Mouse (Mus musculus) embryonic facial prominence, embryonic 15.5 days (tissue): ENCODE measurements around the gene Slc22a29. TPM values are rescaled to one million over a fixed set of nuclear protein-coding genes. Genes with fewer than 3 reads are reported as not detected.
A peak's percentile ranks its signal among the peaks of the same experiment; 100 is the strongest.
"Not testable (repeated sequence)": the region's sequence is repeated elsewhere in the genome, so short reads cannot be mapped to it uniquely, and the experiment has no call there.

ENCODE experiments used
- ATAC-seq: fragments of 200-750 bp; cut with Nextera tagmentation; 2 replicates; pipeline ENCODE4 v1.8.0; 2017; ENCODE audit warnings: low read depth, moderate TSS enrichment; ENCODE audit not compliant: insufficient number of reproducible peaks, low FRiP score, low TSS enrichment
- H3K27ac ChIP-seq: fragments of 300-500 bp; sonication (generic); replicated peaks from 2 replicates; pipeline ENCODE4 v1.5.1; 2015; ENCODE audit warnings: mild to moderate bottlenecking, inconsistent platforms
- H3K27me3 ChIP-seq: fragments of 300-500 bp; sonication (generic); 2 replicates; pipeline ENCODE4 v1.6.1; 2015; ENCODE audit warnings: inconsistent platforms
- H3K36me3 ChIP-seq: fragments of 300-500 bp; sonication (generic); 2 replicates; pipeline ENCODE4 v1.6.1; 2015; ENCODE audit warnings: mild to moderate bottlenecking, inconsistent platforms
- H3K4me1 ChIP-seq: fragments of 300-500 bp; sonication (generic); 2 replicates; pipeline ENCODE4 v1.6.1; 2015; ENCODE audit warnings: inconsistent platforms
- H3K4me2 ChIP-seq: fragments of 300-500 bp; sonication (generic); replicated peaks from 2 replicates; pipeline ENCODE4 v1.6.1; 2015; ENCODE audit warnings: mild to moderate bottlenecking, inconsistent platforms
- H3K4me3 ChIP-seq: fragments of 300-500 bp; sonication (generic); replicated peaks from 2 replicates; pipeline ENCODE4 v1.5.1; 2015; ENCODE audit warnings: mild to moderate bottlenecking, inconsistent platforms
- H3K9ac ChIP-seq: fragments of 300-500 bp; sonication (generic); 2 replicates; pipeline ENCODE4 v1.6.1; 2015; ENCODE audit warnings: inconsistent platforms
- H3K9me3 ChIP-seq: fragments of 300-500 bp; sonication (generic); replicated peaks from 2 replicates; pipeline ENCODE4 v1.6.1; 2016; ENCODE audit warnings: inconsistent platforms
- WGBS: fragments of 180-500 bp; shearing (Covaris S2); methylation state at CpG from one replicate; pipeline ENCODE4 v1.1.7; 2015; 5-methylcytosine and 5-hydroxymethylcytosine counted together
- polyA plus RNA-seq: library from polyadenylated mRNA; unstranded; fragments of >200 nt; fragmentation: Nextera tagmentation; extraction: Ambion mirVana; gene quantifications from 2 replicates; pipeline ENCODE4 v1.2.1, GENCODE M21; 2015

Slc22a29 gene
- not detected in 2 replicates for polyA plus RNA-seq

DNA sequence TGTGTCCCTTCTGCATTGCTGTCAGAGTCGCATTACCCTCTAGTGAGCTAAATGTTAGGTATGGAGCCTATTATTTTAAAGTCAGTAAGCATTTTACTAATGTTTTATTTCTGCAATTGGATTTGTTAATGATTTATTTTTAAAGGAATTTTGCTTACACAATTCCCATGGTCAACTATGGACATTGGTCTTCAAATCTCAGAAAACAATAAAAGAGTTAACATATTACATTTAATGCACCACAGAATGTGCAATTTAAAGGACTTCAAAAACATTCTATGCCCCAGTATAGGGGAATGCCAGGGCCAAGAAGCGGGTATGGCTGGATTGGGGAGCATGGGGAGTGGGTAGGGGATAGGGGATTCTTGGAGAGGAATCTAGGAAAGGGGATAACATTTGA, at the start of gene Slc22a29:
Gene Slc22a29 (minus strand): TSS at position 101 of the 400 bp plus-strand sequence.
- no peak within 1 kb of the TSS for H3K4me3 ChIP-seq
- no peak within 1 kb of the TSS for H3K4me2 ChIP-seq
- H3K27ac ChIP-seq, result no peak within 1 kb of the TSS
- no peaks in the 10 kb centered on the region for H3K4me1 ChIP-seq
- no peaks in the 10 kb centered on the region for H3K36me3 ChIP-seq
- no peaks in the 10 kb centered on the region for H3K9me3 ChIP-seq
- H3K9ac ChIP-seq, result no peak within 1 kb of the TSS
- no peaks in the 10 kb centered on the region for H3K27me3 ChIP-seq
- WGBS, result 80% methylated on average over 2 of the region's 2 CpGs
- ATAC-seq, result no peak

DNA sequence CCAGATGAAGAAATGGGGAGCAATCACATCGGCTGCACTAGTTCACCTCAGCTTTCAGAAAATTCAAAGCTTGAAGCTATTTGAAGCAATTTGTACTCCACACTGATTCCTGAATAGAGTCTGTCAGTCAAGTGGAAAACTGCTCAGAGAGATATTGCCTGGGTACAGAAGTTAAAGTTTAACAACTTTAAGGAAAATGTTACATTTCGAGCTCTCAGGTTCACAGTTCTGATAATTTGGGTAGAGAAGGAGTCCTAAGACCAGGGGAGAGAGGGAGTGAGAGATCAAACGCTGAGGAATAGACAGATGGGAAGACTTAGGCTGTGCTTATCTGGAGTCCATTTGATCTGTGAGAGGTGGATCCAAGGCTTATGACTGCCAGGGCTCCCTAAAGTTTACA, 46.6 kb upstream of the Slc22a29 start:
- H3K4me1 ChIP-seq, result no peaks in the 10 kb centered on the region
- H3K27me3 ChIP-seq, result no peaks in the 10 kb centered on the region
- H3K36me3 ChIP-seq, result no peaks in the 10 kb centered on the region
- no peak overlapping the region for H3K4me2 ChIP-seq
- no peaks in the 10 kb centered on the region for H3K9me3 ChIP-seq
- whole genome bisulfite sequencing, result 76% methylated on average over 3 of the region's 3 CpGs
- ATAC-seq, result no peak
- no peak overlapping the region for H3K4me3 ChIP-seq
- H3K27ac ChIP-seq, result no peak overlapping the region
- no peak overlapping the region for H3K9ac ChIP-seq

DNA sequence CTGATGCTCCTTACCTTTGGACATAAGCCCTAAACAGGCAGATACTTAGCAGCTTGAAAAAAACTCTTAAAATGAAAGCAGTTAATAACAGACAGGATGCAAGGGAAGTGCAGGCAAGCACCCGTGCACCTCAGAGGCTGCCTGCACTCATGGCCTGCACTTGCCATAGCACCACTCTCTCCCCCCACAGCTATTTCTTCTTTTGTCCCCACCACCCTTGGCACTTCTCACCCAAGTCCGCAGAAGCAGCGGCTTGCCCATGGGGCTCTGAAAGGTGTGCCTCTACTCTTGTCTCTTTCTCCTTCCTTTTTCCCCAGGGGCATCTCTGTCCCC, 34.0 kb upstream of the Slc22a29 start:
- no peak overlapping the region for H3K27ac ChIP-seq
- peak overlapping the region; percentile 73 for H3K4me2 ChIP-seq
- peak overlapping the region; percentile 51 for H3K4me3 ChIP-seq
- H3K9ac ChIP-seq, result peak overlapping the region; percentile 26; the same call in 1 of the 2 replicates
- WGBS, result 21% methylated on average over 3 of the region's 3 CpGs
- no peaks in the 10 kb centered on the region for H3K27me3 ChIP-seq
- no peak for ATAC-seq
- H3K36me3 ChIP-seq, result no peaks in the 10 kb centered on the region
- no peaks in the 10 kb centered on the region for H3K4me1 ChIP-seq
- H3K9me3 ChIP-seq, result no peaks in the 10 kb centered on the region

DNA sequence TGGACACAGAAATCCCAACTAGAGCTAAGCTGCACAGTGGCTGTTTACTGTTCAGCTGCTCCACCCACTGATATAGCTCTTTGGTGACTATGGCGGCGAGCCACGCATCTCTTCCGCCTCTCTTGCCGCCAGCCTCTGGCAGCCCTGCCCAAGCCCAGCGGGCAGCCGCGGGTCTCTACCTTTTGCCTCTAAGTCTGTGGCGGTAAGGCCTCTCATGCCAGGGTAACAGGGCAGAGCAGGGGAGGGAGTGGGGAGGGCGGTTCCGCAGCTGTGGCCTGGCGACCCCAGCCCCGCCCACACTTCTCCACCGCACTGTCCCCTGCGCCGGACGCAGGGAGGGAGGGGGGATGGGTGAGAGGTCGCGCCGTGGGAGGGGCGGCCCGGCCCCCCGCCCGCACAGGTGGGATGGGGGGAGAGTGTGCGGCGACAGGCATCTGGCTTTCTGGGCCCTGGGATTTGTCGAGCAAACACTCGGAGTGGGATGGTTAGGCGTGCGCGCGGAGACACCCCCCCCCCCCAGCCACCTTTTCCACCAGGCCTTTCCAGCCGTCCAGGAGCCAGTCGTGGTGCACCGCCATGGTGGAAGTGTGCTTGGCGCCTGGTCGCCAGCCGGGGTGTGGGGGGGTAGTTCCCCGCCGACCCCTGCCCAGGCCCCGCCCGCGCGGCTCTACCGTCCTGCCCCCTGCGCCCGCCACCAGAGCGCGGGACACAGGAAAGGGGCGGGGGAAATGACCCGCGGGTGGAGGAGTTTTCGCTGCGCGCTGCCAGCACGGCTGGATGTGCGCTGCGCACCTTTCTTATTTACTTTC, 33.4 kb upstream of the Slc22a29 start:
- Histone ChIP-seq H3K9me3 (no peaks in the 10 kb centered on the region), H3K9ac (peak overlapping the region; percentile 26; the same call in 1 of the 2 replicates), H3K36me3 (no peaks in the 10 kb centered on the region), H3K27ac (peak overlapping the region; percentile 25; the same call in 1 of the 2 replicates), H3K4me2 (peak overlapping the region; percentile 73), H3K4me1 (no peaks in the 10 kb centered on the region), H3K27me3 (no peaks in the 10 kb centered on the region), H3K4me3 (peak overlapping the region; percentile 51)
- peak; percentile 88 for ATAC-seq
- WGBS, result 10% methylated on average over 55 of the region's 58 CpGs

DNA sequence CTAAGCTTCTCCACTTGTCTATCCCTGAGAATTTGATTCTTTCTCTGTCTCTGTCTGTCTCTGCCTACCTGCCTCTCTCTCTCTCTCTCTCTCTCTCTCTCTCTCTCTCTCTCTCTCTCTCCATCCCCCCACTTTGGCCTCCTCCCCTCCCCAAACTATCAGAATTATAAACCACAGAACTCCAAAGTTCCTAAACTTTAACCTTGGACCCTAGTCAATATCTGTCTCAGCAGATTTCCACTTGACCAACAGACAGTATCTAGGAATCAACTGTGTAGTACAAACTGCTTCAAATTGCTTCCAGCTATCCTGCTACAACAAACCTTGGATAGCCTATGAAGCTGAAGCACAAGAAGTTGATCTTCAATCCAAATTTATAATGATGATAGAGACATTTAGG, 10.2 kb upstream of the Slc22a29 start:
- Histone ChIP-seq H3K27me3 (no peaks in the 10 kb centered on the region), H3K9ac (no peak overlapping the region), H3K4me2 (no peak overlapping the region), H3K27ac (no peak overlapping the region), H3K4me1 (no peaks in the 10 kb centered on the region), H3K36me3 (no peaks in the 10 kb centered on the region), H3K9me3 (no peaks in the 10 kb centered on the region), H3K4me3 (no peak overlapping the region)
- no peak for ATAC-seq

DNA sequence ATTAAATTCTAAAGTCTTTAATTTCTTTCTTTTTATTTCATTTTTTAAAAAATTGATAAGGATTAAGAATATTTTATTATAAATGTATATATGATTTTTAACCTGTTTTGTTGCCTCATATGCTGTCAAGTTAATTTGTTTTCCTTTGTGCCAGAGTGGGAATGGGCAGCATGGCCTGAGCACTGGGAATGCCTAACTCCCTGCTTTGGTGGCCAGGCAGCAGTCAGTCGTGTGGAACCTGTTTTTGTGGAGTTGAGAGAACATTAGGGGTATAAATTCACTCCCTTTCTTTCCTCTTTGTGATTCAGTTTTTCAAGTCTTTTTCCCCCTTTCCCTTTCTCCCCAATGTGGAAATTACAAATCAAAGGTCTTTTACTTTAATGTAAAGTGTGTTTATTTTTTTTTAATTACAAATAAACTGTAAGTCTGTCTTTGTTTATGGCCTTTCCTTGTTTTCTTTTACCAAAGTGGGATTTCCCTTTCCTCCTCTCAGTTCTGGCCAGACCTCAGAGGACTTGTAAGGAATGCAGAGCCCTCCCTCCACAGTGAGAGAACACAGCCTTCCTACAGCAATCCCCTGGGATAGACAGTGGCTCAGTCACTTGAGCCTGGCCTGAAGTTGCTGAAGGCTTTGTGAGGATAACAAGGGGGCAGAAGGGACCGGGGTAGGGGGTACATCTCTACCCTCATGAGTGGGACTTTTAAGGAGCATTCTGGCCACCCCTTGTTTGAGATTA, 69.7 kb downstream of the Slc22a29 start:
- H3K4me3 ChIP-seq, result no peak overlapping the region
- H3K4me2 ChIP-seq, result no peak overlapping the region
- H3K9me3 ChIP-seq, result no peaks in the 10 kb centered on the region
- no peak for ATAC-seq
- no peaks in the 10 kb centered on the region for H3K27me3 ChIP-seq
- no peaks in the 10 kb centered on the region for H3K4me1 ChIP-seq
- no peak overlapping the region for H3K27ac ChIP-seq
- 43% methylated on average over 2 of the region's 2 CpGs for WGBS
- H3K9ac ChIP-seq, result no peak overlapping the region
- H3K36me3 ChIP-seq, result no peaks in the 10 kb centered on the region

DNA sequence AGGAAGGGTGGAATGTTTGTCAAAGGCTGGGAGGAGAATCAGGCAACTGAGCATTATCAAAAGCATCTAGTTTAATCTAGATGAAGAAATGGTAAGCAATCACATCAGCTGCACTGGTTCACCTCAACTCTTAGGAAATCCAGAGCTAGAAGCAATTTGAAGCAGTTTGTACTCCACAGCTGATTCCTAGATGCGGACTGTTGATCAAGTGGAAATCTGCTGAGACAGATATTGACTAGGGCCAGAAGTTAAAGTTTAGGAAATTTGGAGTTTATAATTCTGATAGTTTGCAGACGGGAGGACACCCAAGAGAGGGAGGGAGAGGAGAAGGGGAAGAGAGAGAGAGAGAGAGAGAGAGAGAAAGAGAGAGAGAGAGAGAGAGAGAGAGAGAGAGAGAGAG, 76.0 kb downstream of the Slc22a29 start:
- not testable (repeated sequence) for ATAC-seq, H3K27ac ChIP-seq, H3K4me3 ChIP-seq, H3K27me3 ChIP-seq, H3K4me1 ChIP-seq, H3K36me3 ChIP-seq, H3K9me3 ChIP-seq, H3K9ac ChIP-seq, H3K4me2 ChIP-seq
- 77% methylated on average over 2 of the region's 2 CpGs for WGBS

DNA sequence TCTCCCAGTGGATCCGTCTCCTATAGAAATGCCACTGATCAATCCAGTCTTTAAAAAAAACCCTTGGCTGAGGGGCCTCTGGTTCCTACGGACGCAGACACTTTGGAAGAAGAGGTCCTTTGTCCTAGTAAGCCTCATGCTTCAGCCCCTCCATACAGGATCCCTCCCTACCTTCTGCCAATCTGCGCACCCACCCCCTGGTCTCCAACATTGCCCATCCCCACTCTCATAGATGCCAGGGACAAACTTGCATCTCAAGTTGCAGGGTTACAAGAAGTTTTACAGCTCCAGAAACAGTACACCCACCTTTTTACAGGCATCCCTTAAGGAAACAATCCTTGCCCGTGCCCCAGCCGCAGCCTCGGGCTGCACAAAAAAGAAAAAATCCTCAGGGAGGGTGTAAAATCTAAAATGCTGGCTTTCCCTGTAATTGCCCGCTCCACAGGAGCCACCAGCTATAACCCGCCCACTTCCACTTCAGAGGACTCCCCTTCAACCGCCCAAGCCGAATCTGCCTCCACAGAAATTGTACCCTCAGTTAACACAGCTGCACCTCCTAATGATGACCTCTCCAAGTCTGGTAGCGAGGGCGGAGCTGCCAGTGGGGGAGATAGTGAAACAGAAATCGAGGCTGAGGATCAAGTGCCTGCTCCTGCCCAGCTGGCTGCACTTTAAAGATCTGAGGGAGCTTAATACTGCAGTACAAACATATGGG, 84.4 kb downstream of the Slc22a29 start:
- ATAC-seq, H3K9ac ChIP-seq, H3K4me3 ChIP-seq, H3K27ac ChIP-seq, H3K9me3 ChIP-seq, H3K27me3 ChIP-seq, H3K4me1 ChIP-seq, H3K4me2 ChIP-seq, H3K36me3 ChIP-seq: not testable (repeated sequence)
- 69% methylated on average over 14 of the region's 14 CpGs for WGBS

DNA sequence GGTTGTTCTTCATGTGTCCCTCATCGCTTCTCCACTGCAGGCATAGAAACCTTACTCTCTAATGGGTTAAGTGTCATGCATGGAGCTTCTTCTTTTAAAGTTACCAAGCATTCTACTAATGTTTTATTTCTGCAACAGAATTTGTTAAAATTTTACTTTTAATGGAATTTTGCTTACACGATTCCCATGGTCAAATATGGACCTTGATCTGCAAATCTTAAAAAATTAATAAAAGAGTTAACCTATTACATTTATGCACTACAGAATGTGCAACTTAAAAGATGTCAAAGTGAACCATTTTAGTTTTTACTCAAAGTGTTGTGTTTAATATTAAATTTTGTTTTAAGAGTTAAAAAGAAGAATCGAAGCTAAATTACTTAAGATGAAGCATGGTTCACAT, 86.8 kb downstream of the Slc22a29 start, which contains the start of gene Slc22a28:
Gene Slc22a28 (minus strand): TSS at position 102 of the 400 bp plus-strand sequence.
- not testable (repeated sequence) for H3K36me3 ChIP-seq, ATAC-seq, H3K27ac ChIP-seq, H3K9ac ChIP-seq, H3K4me1 ChIP-seq, H3K4me3 ChIP-seq, H3K4me2 ChIP-seq, H3K27me3 ChIP-seq, H3K9me3 ChIP-seq
- WGBS, result 90% methylated on average over 2 of the region's 3 CpGs
